Mouse (Mus musculus) lung, adult 18-20 months (tissue): ENCODE measurements around the gene Cdc25a.

Source experiments
- DNase-seq, 2 experiments: peaks; one replicate each; pipeline ENCODE4 v3.0.0; 2022; ENCODE audit warnings: mixed read lengths in 2 of 2

Cdc25a gene

GRCm38 (mm10) chr9:109874797-109875691 is at the start of gene Cdc25a:
Gene Cdc25a, plus strand, starts transcription at chr9:109875579.
- peak; percentile 99 for DNase-seq

- DNase-seq = no peak
These were observed 49.6 kb upstream of the Cdc25a start for GRCm38 (mm10) chr9:109825739-109826138.

GRCm38 (mm10) chr9:109826181-109826580 is 49.2 kb upstream of the Cdc25a start:
- DNase-seq = no peak

- DNase-seq = peak; percentile 80 to 84
These were observed 42.8 kb upstream of the Cdc25a start, which contains the start of gene Nme6 for GRCm38 (mm10) chr9:109832391-109833087. Gene Nme6, plus strand, starts transcription at chr9:109832749.

- peak in 1 of 2 experiments; percentile 3 for DNase-seq
These were observed 42.3 kb upstream of the Cdc25a start for GRCm38 (mm10) chr9:109833088-109833412.

- peak; percentile 57 to 60 for DNase-seq
These were observed 26.0 kb upstream of the Cdc25a start, which contains the start of gene Camp for GRCm38 (mm10) chr9:109849312-109849758. Gene Camp, minus strand, starts transcription at chr9:109849617.

- DNase-seq = no peak
These were observed 25.3 kb upstream of the Cdc25a start for GRCm38 (mm10) chr9:109850099-109850498.

- DNase-seq = no peak
These were observed 21.0 kb upstream of the Cdc25a start for GRCm38 (mm10) chr9:109854341-109854740.

- DNase-seq = no peak
These were observed 19.4 kb upstream of the Cdc25a start for GRCm38 (mm10) chr9:109855947-109856346.

- DNase-seq = peak; percentile 57 to 63
These were observed 12.9 kb upstream of the Cdc25a start for GRCm38 (mm10) chr9:109862397-109863044.

GRCm38 (mm10) chr9:109863085-109863484 is 12.3 kb upstream of the Cdc25a start:
- DNase-seq = no peak

- no peak for DNase-seq
These were observed 9.2 kb upstream of the Cdc25a start for GRCm38 (mm10) chr9:109866218-109866617.

GRCm38 (mm10) chr9:109870983-109871572 is 4.3 kb upstream of the Cdc25a start:
- DNase-seq = no peak

- peak; percentile 62 to 66 for DNase-seq
These were observed 569 bp downstream of the Cdc25a start for GRCm38 (mm10) chr9:109875695-109876601.

- peak; percentile 20 to 45 for DNase-seq
These were observed 1.4 kb downstream of the Cdc25a start for GRCm38 (mm10) chr9:109876756-109877155.

- DNase-seq = no peak
These were observed 2.3 kb downstream of the Cdc25a start for GRCm38 (mm10) chr9:109877666-109878065.

- no peak for DNase-seq
These were observed 3.9 kb downstream of the Cdc25a start for GRCm38 (mm10) chr9:109879305-109879704.

- DNase-seq = no peak
These were observed 10.9 kb downstream of the Cdc25a start for GRCm38 (mm10) chr9:109886259-109886658.

- DNase-seq = no peak
These were observed 11.9 kb downstream of the Cdc25a start for GRCm38 (mm10) chr9:109887321-109887720.

- no peak for DNase-seq
These were observed 16.1 kb downstream of the Cdc25a start for GRCm38 (mm10) chr9:109891501-109891900.

GRCm38 (mm10) chr9:109892651-109893250 is 17.4 kb downstream of the Cdc25a start:
- DNase-seq = peak; percentile 68 to 79
